Mouse (Mus musculus) A20 (cell line): ENCODE measurements around the gene Rps9.

Source experiments
- DNase-seq: peaks from one replicate; pipeline ENCODE4 v3.0.0-alpha.2; 2011; ENCODE audit warnings: low read depth, low spot score

Gene Rps9

GRCm38 (mm10) chr7:3703879-3704441, at the start of gene Rps9:
Rps9 (plus strand) TSS chr7:3703993.
- peak; percentile 96 for DNase-seq

DNA sequence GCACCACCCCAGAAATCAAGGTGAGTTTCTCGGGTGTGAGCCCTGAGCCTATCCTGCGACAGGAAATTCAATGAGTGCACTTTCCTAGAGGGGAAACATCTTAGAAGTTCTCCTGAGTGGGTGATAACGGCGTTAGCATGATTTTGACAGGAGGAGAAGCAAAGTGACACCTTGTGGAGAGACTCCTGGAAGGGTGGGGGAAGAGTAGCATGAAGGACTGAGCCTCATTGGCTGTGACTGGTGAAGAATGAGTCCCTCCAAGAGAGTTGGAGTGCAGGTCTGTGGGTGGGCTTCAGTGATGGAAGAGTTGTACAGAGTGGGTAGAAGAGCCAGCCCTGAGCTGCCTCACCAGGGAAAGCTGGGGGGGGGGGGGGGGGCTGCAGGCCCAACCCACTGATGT, 46.8 kb upstream of the Rps9 start:
- DNase-seq: no peak

DNA sequence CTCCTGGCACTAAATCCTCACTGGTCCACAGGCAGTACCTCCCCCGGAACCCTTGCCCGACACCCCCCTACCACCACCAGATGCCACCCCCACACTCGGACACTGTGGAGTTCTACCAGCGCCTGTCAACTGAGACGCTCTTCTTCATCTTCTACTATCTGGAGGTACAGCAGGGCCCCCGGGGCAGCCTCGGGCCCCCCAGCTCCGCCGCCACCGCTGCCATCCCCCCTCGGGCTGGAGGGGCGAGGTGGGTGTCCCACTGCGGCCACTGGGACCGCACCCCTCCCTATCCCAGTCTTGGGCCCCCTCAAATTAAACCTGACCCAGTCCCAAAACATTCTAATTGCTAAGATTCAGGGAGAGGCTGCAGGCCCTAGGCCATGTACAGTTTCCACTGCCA, 45.2 kb upstream of the Rps9 start:
- no peak for DNase-seq

DNA sequence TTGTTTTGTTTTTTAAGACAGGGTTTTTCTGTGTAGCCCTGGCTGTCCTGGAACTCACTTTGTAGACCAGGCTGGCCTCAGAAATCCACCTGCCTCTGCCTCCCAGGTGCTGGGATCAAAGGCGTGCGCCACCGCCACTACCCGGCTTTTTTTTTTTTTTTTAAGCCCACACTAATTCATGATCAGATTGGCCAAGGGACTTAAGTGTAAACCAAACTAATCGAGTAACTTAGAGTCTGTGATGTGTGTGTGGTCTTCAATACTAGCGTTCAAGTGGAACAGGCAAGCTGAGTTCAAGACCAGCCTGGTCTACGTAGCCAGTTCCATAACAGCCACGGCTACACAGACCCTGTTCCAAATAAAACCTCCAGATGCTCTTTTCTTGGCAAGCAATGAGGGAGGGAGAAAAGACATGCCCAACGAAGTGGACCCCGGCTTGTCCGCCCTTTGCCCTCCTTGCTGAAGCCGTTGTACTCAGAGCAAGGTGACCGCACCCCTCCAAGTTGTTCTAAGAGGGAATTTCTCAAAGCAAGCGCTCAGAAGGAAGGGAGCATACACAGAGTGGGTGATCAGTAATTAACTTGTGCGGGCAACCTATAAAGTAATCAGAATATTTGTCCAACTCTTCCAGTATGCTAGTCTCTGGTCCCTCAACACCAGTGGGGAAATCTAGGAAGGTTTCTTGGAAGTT, 39.1 kb upstream of the Rps9 start:
- no peak for DNase-seq

GRCm38 (mm10) chr7:3665215-3666114, 38.3 kb upstream of the Rps9 start, which contains the start of gene Leng1:
Leng1 (minus strand) TSS chr7:3665840.
- peak; percentile 97 for DNase-seq

DNA sequence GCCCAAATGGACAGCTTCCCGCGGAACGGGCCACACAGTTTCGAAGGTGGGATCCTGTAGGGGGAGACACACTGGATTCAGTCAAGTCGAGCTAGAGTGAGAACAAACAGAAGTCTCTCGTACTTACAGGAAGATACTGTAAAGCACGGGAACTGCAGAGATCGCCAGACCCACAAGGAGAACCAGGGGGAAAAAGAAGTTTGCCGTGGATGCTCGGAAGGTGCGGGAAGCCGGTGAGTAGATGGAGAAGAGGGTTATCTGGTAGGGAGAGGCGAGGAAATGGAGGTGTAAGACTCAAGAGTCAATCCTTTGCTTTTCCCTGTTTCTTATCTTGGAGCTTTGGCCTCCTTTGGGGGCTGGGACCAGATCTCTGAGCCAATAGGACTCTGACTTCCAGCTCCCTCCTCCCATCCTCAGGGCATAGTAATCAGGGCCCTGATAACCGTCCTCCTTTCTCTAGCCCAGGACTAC, 36.8 kb upstream of the Rps9 start:
- DNase-seq: no peak

DNA sequence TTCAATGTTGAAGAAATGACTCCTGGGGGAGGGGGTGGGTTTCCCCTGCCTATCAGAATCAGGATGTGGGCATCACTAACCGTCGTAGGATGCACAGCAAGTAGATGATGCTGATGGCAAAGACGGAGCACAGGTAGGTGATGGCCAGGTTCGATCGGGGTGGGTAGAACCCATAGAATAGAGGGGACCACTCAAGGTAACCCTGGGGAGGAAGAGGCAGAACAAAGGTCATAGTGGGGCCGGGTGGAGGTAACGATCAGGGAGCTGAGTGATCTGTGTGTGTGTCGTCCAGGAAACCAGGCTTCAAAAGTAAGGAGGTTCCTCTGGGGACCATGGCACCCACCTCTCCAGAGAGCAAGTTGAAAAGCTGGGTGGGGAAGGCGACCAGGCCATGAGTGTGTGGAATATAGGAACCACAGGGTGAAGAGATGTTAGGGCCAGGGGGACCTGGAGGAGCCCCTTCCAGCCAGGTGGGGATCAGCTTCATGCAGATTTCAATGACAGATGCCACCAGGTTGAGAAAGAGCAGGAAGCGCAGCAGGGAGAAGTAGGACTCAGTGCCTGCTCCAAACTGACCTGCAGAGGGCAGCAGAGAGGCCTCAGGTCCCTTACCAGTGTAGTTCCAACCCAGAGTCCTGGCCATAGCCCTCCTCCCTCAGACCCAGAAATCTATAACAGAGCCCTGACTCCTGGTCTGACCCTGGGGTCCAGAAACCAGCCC, 29.1 kb upstream of the Rps9 start:
- DNase-seq: peak; percentile 74

DNA sequence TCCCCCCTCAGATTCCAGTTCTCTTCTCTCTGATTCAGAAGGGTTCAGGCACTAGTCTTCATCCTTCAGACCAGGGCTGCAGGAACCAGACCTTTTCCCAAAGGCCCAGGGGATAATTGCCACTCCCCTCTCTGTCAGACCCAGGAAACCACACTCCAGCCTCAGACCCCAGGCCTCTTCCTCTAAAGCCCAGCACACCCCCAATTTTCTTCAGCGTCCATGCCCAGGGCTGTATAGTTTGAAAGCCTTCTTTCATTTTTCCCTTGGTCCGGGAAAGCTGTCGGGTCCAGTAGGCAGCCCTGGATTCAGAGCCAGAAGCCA, 28.6 kb upstream of the Rps9 start:
- no peak for DNase-seq

DNA sequence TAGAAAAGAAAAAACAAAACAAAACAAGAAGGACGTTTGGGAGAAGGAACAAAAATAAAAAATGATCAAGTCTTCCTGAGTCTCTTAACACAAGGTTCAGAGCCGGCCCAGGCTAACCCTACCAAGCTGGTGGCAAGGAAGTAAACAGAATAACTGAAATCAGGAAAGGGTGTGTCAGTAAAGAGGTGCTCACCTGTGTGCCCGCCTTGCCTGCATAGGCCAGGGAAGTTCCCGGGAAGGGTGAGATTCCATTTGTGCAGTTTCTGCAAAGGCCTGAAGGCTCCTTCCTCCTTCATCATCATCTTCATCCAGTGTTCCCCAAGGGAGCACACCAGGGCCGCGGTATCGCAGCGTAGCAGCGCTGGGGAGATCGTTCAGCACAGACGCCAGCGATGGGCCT, 27.4 kb upstream of the Rps9 start:
- DNase-seq: no peak

DNA sequence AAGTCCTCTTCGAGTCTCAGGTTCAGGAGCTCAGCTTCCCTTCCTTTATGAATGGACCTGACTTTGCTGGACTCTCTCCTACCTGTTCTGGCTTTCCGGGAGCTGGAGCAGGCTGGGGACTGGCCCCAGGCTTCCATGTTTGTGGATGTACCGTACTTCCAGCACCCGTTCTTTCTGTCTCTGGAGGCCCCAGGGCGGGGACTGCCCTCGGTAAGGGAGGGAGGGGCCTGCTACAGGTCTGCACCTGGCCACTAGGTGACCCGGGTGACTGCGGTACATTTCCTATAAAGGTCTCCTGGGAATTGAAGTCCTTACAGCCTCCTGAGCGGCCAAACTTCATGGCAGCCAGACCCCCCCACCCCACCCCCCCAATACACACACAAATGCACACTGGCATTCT, 26.5 kb upstream of the Rps9 start, which contains the start of gene Tmc4:
TSS of gene Tmc4 (minus strand) at position 212 of the 400 bp plus-strand sequence.
- DNase-seq: no peak

DNA sequence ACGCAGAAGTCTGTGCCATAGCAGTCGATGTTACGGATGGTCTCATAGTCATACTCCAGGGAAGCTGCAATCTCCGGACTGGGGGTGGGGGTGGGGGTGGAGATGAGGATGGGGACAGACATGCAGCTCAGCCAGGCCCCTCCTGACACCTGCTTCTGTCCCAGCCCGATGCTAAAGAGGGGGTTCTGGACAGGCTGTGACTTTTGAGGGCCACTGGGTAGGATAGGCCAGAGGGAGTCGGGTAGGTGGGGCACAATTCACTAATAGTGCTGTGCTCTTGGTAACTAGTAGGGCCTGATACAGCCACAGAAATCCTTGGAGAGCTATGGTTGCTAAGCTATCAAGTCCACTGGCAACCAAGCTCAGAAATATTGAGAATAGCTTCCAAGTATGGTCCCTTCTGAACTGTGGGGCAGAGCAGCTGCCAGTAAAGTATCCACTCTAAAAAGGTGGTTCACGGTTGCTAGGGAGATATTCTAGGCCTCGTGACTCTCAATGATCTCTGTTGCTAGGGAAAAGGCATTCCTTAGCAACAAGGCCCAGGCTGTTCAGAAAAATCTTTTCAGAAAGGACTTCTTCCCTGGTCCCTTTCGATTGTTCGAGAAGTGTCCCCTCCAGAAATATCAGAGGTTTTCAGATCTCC, 19.8 kb upstream of the Rps9 start:
- DNase-seq: no peak

- no peak for DNase-seq
Observed at GRCm38 (mm10) chr7:3684698-3685097, 19.1 kb upstream of the Rps9 start.

DNA sequence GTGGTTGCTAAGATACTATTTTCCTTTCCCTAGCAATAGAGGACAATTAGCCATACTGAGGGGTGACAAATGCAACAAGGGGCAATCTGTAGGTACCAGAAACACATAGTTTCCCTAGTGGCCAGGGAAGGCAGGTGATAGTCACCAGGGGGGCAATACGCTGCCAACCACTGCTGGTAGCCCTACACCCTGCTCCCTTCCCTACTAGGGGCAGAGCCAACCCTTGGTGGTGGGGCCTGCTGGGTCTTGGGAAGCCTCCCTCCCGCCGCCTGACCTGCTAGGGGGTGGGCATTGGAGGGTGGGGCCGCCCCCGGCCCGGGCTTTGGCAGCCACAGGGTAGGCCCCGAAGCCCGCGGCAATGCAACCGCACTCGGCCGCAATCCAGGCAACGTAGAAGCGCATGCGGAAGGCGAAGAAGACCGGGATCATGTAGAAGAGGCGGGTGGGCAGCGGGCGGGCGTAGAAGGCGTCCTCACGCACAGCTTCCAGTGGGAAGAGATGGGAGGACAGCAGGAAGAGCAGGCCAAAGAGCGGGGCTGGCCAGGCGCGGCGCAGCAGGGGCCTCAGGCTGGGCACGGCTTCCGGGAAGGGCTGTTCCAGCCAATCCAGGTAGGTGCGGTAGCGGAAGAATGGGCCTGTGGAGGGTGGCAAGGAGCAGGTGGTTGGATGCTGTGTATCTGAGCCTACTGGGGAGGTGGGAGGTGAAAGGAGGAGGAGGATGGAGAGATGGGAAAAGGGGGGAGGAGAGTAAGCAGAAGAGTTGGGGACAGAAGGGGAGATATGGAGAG, 18.2 kb upstream of the Rps9 start:
- no peak for DNase-seq

DNA sequence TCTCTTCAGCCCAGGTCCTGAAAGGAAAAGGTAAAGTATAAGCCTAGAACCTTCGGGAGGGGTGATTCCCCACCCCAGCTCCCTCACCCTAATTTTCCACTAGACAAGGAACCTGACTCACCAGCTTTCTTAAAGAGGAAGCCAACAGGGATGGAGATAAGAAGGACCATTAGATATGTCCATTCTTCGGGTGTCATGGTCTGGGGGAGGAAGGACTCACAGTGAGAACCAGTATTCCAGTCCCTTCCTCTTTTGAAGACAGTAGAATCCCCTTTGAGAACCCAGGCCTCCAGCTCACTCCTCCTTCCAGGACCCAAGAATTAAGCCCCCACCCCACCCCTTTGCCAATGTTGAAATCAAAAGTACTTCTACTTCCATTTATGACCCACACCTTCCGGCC, 11.9 kb upstream of the Rps9 start:
- DNase-seq: no peak

DNA sequence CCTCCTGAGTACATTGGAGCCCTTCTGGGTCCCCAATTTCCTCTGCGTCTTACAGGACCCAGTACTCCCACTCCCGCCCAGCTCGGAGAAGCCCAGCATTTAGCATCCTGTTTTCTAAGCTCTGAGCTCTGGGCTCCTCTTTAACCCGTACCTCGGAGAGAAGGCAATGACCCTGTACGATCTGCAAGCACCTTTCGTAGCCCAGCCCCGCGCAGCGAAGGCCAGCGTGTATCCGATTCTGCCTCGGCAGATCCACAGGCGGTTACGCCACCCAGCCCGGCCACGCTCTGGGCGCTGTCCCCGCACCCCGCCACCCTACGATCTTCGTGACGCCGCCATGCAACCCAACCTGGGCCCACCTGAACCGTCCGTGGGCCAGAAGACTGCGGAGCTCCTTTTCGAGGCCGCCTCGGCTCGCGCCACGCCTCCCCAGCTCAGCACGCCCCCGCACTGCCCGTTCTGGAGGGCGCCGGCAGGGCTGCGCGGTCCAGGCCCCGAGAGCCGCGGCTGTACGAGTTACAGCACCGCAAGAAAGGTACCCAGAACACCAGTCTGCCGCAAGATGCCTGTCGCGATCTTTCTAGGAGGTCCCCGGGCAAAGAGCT, 11.3 kb upstream of the Rps9 start, which contains the start of gene Tsen34:
TSS of gene Tsen34 (plus strand) at position 482 of the 605 bp plus-strand sequence.
- DNase-seq: no peak

GRCm38 (mm10) chr7:3692987-3693808, 10.6 kb upstream of the Rps9 start, which contains the start of gene Mboat7:
Mboat7 (minus strand) TSS chr7:3693523.
- DNase-seq: peak; percentile 99

DNA sequence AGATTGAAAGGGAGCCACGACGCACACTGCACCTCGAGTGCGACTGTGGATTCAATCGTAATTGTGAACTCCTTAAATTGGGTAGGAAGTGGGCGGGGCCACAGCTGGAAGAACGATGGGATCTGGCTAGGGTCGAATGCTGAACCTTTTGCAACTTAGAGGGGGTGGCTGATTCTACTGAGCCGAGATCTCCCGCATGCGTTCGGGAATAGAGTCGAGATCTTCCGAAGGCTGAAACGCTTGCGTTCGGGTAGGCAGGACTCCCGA, 10.1 kb upstream of the Rps9 start:
- DNase-seq: no peak

GRCm38 (mm10) chr7:3694076-3694948, 9.5 kb upstream of the Rps9 start:
- peak; percentile 95 for DNase-seq
